Mouse (Mus musculus) gastrocnemius, postnatal 14 days (tissue): ENCODE measurements around the gene G3bp1. TPM values are rescaled to one million over a fixed set of nuclear protein-coding genes. Genes with fewer than 3 reads are reported as not detected.

ENCODE experiments used
- DNase-seq: peaks from one replicate; pipeline ENCODE4 v3.0.0; 2021; ENCODE audit warnings: mixed read lengths
- intact Hi-C: fragments of 180-260 bp; cut with DNase I; formaldehyde crosslinking; loops from one replicate; pipeline ENCODE4 v1.15.1; 2025; ENCODE audit warnings: low total_unique reads
- long read RNA-seq, 2 experiments: library from polyadenylated mRNA; stranded (forward); transcript quantifications; one replicate each; pipeline ENCODE4 v2.0.0; 2021
- total RNA-seq, 2 experiments: library from RNA; stranded (reverse); gene quantifications; 2 replicates each; pipeline ENCODE4 v1.2.3; 2021

G3bp1 gene
- 10 to 100 TPM; 54.8 to 64.9 TPM for total RNA-seq
- long read RNA-seq, experiment 1, full-length matches to known transcripts = 321 of 350 reads
- long read RNA-seq, experiment 1, partial matches to known transcripts = 10 of 350 reads
- long read RNA-seq, experiment 1, other reads (novel, unspliced or antisense) = 19 of 350 reads
- long read RNA-seq, experiment 2, full-length matches to known transcripts = 381 of 408 reads
- long read RNA-seq, experiment 2, partial matches to known transcripts = 7 of 408 reads
- long read RNA-seq, experiment 2, other reads (novel, unspliced or antisense) = 20 of 408 reads

GRCm38 (mm10) chr11:55469048-55469843 is at the start of gene G3bp1:
TSS of gene G3bp1 (plus strand) at chr11:55469685.
- DNase-seq = peak; percentile 99
- intact Hi-C loops = no loop called here

- DNase-seq = peak; percentile 2
- intact Hi-C loops = no loop called here
Observed at GRCm38 (mm10) chr11:55422978-55423377, 46.5 kb upstream of the G3bp1 start, which contains the start of gene Sparc. TSS of gene Sparc (minus strand) at chr11:55423183.

- DNase-seq = peak; percentile 63
- intact Hi-C loops = no loop called here
Observed at GRCm38 (mm10) chr11:55423756-55424155, 45.7 kb upstream of the G3bp1 start.

GRCm38 (mm10) chr11:55424746-55425360 is 44.6 kb upstream of the G3bp1 start:
- DNase-seq = peak; percentile 39
- intact Hi-C loops = no loop called here

GRCm38 (mm10) chr11:55428186-55429012 is 41.1 kb upstream of the G3bp1 start:
- peak; percentile 95 for DNase-seq
- intact Hi-C loops = no loop called here

- DNase-seq = no peak
- intact Hi-C loops = no loop called here
Observed at GRCm38 (mm10) chr11:55429973-55430372, 39.5 kb upstream of the G3bp1 start.

GRCm38 (mm10) chr11:55432981-55433380 is 36.5 kb upstream of the G3bp1 start:
- intact Hi-C loops = no loop called here
- DNase-seq = no peak

- intact Hi-C loops = no loop called here
- DNase-seq = no peak
Observed at GRCm38 (mm10) chr11:55436089-55436488, 33.4 kb upstream of the G3bp1 start.

- intact Hi-C loops = no loop called here
- peak; percentile 50 for DNase-seq
Observed at GRCm38 (mm10) chr11:55438031-55438430, 31.5 kb upstream of the G3bp1 start.

GRCm38 (mm10) chr11:55439718-55440117 is 29.8 kb upstream of the G3bp1 start:
- intact Hi-C loops = no loop called here
- DNase-seq = no peak

GRCm38 (mm10) chr11:55444772-55445171 is 24.7 kb upstream of the G3bp1 start:
- DNase-seq = no peak
- intact Hi-C loops = loop anchor here (5.0 kb wide), 1 partner anchor 232 kb away; no protein-coding TSS in a partner anchor

GRCm38 (mm10) chr11:55446579-55446978 is 22.9 kb upstream of the G3bp1 start:
- intact Hi-C loops = loop anchor here (2.0 to 5.0 kb wide), 2 partner anchors 58 to 234 kb away; no protein-coding TSS in a partner anchor
- peak; percentile 83 for DNase-seq

- intact Hi-C loops = loop anchor here (5.0 kb wide), 1 partner anchor 237 kb away; no protein-coding TSS in a partner anchor
- DNase-seq = no peak
Observed at GRCm38 (mm10) chr11:55449531-55449930, 20.0 kb upstream of the G3bp1 start.

- intact Hi-C loops = no loop called here
- no peak for DNase-seq
Observed at GRCm38 (mm10) chr11:55450311-55450710, 19.2 kb upstream of the G3bp1 start.

GRCm38 (mm10) chr11:55453640-55454039 is 15.8 kb upstream of the G3bp1 start:
- DNase-seq = no peak
- intact Hi-C loops = no loop called here

- no peak for DNase-seq
Observed at GRCm38 (mm10) chr11:55455166-55455565, 14.3 kb upstream of the G3bp1 start.

GRCm38 (mm10) chr11:55458501-55458900 is 11.0 kb upstream of the G3bp1 start:
- intact Hi-C loops = no loop called here
- DNase-seq = no peak

More at GRCm38 (mm10) chr11:55455166-55455565, 14.3 kb upstream of the G3bp1 start:
- intact Hi-C loops = no loop called here

GRCm38 (mm10) chr11:55459850-55460558 is 9.5 kb upstream of the G3bp1 start:
- DNase-seq = no peak
- intact Hi-C loops = no loop called here

GRCm38 (mm10) chr11:55460559-55461018 is 8.9 kb upstream of the G3bp1 start:
- intact Hi-C loops = no loop called here
- no peak for DNase-seq
